Mouse (Mus musculus): ENCODE measurements around the gene Gcnt3. TPM values are rescaled to one million over a fixed set of nuclear protein-coding genes. Genes with fewer than 3 reads are reported as not detected.
A peak's percentile ranks its signal among the peaks of the same experiment; 100 is the strongest.

The Gcnt3 gene
- polyA plus RNA-seq, 1 experiment from 2014 or later: 1.7 TPM

GRCm38 (mm10) chr9:69992841-69993277, 45.0 kb downstream of the Gcnt3 start:
- H3K27ac ChIP-seq (ENCODE audit: low read length): 0 out of 2 replicates have a peak overlapping the region, but pooled peaks have one; percentile 46
- H3K4me3 ChIP-seq (ENCODE audit: low read length): no peak overlapping the region
- no peaks in the 10 kb centered on the region for H3K27me3 ChIP-seq (ENCODE audit: insufficient read depth, low read length)
- 61% methylated on average over 5 of the region's 5 CpGs for WGBS
- H3K9me3 ChIP-seq (ENCODE audit: low read length): no peaks in the 10 kb centered on the region
- H3K4me2 ChIP-seq (replicated peaks; ENCODE audit: low read depth, low read length): no peak overlapping the region
- H3K9ac ChIP-seq (replicated peaks; ENCODE audit: low read length): 0 out of 2 replicates have a peak overlapping the region, but pooled peaks have one; percentile 11
- H3K4me1 ChIP-seq (ENCODE audit: insufficient read depth, low read length): peaks cover 37% of the 10 kb centered on the region
- H3K36me3 ChIP-seq (ENCODE audit: insufficient read depth, low read length): peaks cover 25% of the 10 kb centered on the region
- no peak for ATAC-seq (ENCODE audit: low FRiP score, low TSS enrichment)

DNA sequence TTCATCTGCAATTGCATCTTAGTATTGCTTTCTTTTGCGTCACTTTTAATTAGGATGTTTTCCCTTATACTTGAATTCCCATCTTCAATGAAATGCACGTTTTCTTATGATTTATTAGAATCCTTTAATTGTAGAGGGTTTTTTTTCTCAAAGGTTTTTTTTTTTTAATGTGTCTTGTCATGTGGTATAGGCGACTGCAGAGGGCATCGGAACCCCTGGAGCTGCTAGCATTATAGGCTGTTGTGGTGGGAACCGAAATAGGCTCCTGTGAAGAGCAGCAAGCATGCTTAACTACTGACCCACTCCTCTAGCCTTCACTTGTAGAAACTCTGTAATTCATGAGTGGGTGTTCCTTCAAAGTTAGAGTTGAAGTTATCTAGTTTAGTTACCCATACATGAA, 47.5 kb downstream of the Gcnt3 start:
- 0 out of 2 replicates have a peak, but pooled peaks cover 8% of the 10 kb centered on the region for H3K36me3 ChIP-seq (ENCODE audit: insufficient read depth, low read length)
- no peaks in the 10 kb centered on the region for H3K27me3 ChIP-seq (ENCODE audit: insufficient read depth, low read length)
- no peaks in the 10 kb centered on the region for H3K9me3 ChIP-seq (ENCODE audit: low read length)
- peak overlapping the region; percentile 100 for H3K4me3 ChIP-seq (ENCODE audit: low read length)
- H3K4me1 ChIP-seq (ENCODE audit: insufficient read depth, low read length): peaks cover 37% of the 10 kb centered on the region
- H3K9ac ChIP-seq (replicated peaks; ENCODE audit: low read length): peak overlapping the region; percentile 57
- H3K27ac ChIP-seq (ENCODE audit: low read length): no peak overlapping the region
- 13% methylated on average over 5 of the region's 5 CpGs for WGBS
- ATAC-seq (ENCODE audit: low FRiP score, low TSS enrichment): no peak
- peak overlapping the region; percentile 76 for H3K4me2 ChIP-seq (replicated peaks; ENCODE audit: low read depth, low read length)

GRCm38 (mm10) chr9:69989303-69990121, 48.4 kb downstream of the Gcnt3 start, which contains the start of gene Bnip2:
Bnip2 (plus strand) TSS chr9:69989466.
- H3K9me3 ChIP-seq (ENCODE audit: low read length): no peaks in the 10 kb centered on the region
- peaks cover 37% of the 10 kb centered on the region for H3K4me1 ChIP-seq (ENCODE audit: insufficient read depth, low read length)
- ATAC-seq (ENCODE audit: low FRiP score, low TSS enrichment): peak; percentile 95
- peak within 1 kb of the TSS; percentile 98 for H3K27ac ChIP-seq (ENCODE audit: low read length)
- 0 out of 2 replicates have a peak, but pooled peaks cover 5% of the 10 kb centered on the region for H3K36me3 ChIP-seq (ENCODE audit: insufficient read depth, low read length)
- under 1% methylated on average over 75 of the region's 76 CpGs for WGBS
- peak within 1 kb of the TSS; percentile 99 for H3K9ac ChIP-seq (replicated peaks; ENCODE audit: low read length)
- peak within 1 kb of the TSS; percentile 76 for H3K4me2 ChIP-seq (replicated peaks; ENCODE audit: low read depth, low read length)
- peak within 1 kb of the TSS; percentile 100 for H3K4me3 ChIP-seq (ENCODE audit: low read length)
- no peaks in the 10 kb centered on the region for H3K27me3 ChIP-seq (ENCODE audit: insufficient read depth, low read length)

GRCm38 (mm10) chr9:69988706-69989302, 49.1 kb downstream of the Gcnt3 start:
- Histone ChIP-seq H3K4me1 (ENCODE audit: insufficient read depth, low read length) (peaks cover 37% of the 10 kb centered on the region), H3K36me3 (ENCODE audit: insufficient read depth, low read length) (0 out of 2 replicates have a peak, but pooled peaks cover 4% of the 10 kb centered on the region), H3K27ac (ENCODE audit: low read length) (peak overlapping the region; percentile 98), H3K4me3 (ENCODE audit: low read length) (peak overlapping the region; percentile 100), H3K9ac (replicated peaks; ENCODE audit: low read length) (peak overlapping the region; percentile 99), H3K27me3 (ENCODE audit: insufficient read depth, low read length) (no peaks in the 10 kb centered on the region), H3K9me3 (ENCODE audit: low read length) (no peaks in the 10 kb centered on the region), H3K4me2 (replicated peaks; ENCODE audit: low read depth, low read length) (peak overlapping the region; percentile 76)
- 0 out of 2 replicates have a peak, but pooled peaks have one; percentile 10 for ATAC-seq (ENCODE audit: low FRiP score, low TSS enrichment)
- 39% methylated on average over 16 of the region's 16 CpGs for WGBS

- Histone ChIP-seq H3K27me3 (ENCODE audit: insufficient read depth, low read length) (no peaks in the 10 kb centered on the region), H3K4me3 (ENCODE audit: low read length) (no peak overlapping the region), H3K36me3 (ENCODE audit: insufficient read depth, low read length) (no peaks in the 10 kb centered on the region), H3K27ac (ENCODE audit: low read length) (no peak overlapping the region), H3K9ac (replicated peaks; ENCODE audit: low read length) (no peak overlapping the region), H3K4me1 (ENCODE audit: insufficient read depth, low read length) (peaks cover 26% of the 10 kb centered on the region), H3K9me3 (ENCODE audit: low read length) (no peaks in the 10 kb centered on the region), H3K4me2 (replicated peaks; ENCODE audit: low read depth, low read length) (no peak overlapping the region)
- ATAC-seq (ENCODE audit: low FRiP score, low TSS enrichment): no peak
- 0% methylated on average over 3 of the region's 3 CpGs for WGBS
These were observed 50.3 kb downstream of the Gcnt3 start for GRCm38 (mm10) chr9:69987579-69987978.

DNA sequence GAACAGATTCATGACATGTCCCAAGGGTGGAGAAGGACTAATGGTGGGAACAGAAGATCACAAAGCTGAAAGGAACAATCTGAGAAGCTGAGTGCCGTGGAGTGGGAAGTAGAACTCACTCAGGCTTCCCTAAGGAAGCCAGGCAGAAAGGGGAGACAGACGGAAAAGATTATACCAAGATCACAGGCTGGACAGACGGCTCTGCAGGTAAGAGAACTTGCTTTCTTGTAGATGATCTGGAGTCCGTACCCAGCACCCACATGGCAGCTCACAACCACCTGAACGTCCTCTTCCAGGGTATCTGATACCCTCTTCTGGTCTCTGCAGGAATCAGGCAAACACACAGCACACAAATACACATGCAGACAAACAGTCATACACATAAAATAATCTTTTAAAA, 51.3 kb downstream of the Gcnt3 start:
- H3K27me3 ChIP-seq (ENCODE audit: insufficient read depth, low read length): no peaks in the 10 kb centered on the region
- H3K27ac ChIP-seq (ENCODE audit: low read length): no peak overlapping the region
- no peak overlapping the region for H3K4me3 ChIP-seq (ENCODE audit: low read length)
- no peak for ATAC-seq (ENCODE audit: low FRiP score, low TSS enrichment)
- no peak overlapping the region for H3K4me2 ChIP-seq (replicated peaks; ENCODE audit: low read depth, low read length)
- H3K9ac ChIP-seq (replicated peaks; ENCODE audit: low read length): no peak overlapping the region
- 83% methylated on average over 5 of the region's 5 CpGs for WGBS
- H3K36me3 ChIP-seq (ENCODE audit: insufficient read depth, low read length): no peaks in the 10 kb centered on the region
- peaks cover 16% of the 10 kb centered on the region for H3K4me1 ChIP-seq (ENCODE audit: insufficient read depth, low read length)
- H3K9me3 ChIP-seq (ENCODE audit: low read length): no peaks in the 10 kb centered on the region

- no peaks in the 10 kb centered on the region for H3K27me3 ChIP-seq (ENCODE audit: insufficient read depth, low read length)
- no peak overlapping the region for H3K4me2 ChIP-seq (replicated peaks; ENCODE audit: low read depth, low read length)
- H3K9me3 ChIP-seq (ENCODE audit: low read length): no peaks in the 10 kb centered on the region
- WGBS: 70% methylated on average over 10 of the region's 10 CpGs
- H3K27ac ChIP-seq (ENCODE audit: low read length): no peak overlapping the region
- H3K4me1 ChIP-seq (ENCODE audit: insufficient read depth, low read length): peaks cover 11% of the 10 kb centered on the region
- no peak for ATAC-seq (ENCODE audit: low FRiP score, low TSS enrichment)
- H3K9ac ChIP-seq (replicated peaks; ENCODE audit: low read length): no peak overlapping the region
- H3K36me3 ChIP-seq (ENCODE audit: insufficient read depth, low read length): no peaks in the 10 kb centered on the region
- no peak overlapping the region for H3K4me3 ChIP-seq (ENCODE audit: low read length)
These were observed 51.8 kb downstream of the Gcnt3 start for GRCm38 (mm10) chr9:69986063-69986462.

- Histone ChIP-seq H3K9ac (replicated peaks; ENCODE audit: low read length) (no peak overlapping the region), H3K36me3 (ENCODE audit: insufficient read depth, low read length) (no peaks in the 10 kb centered on the region), H3K4me3 (ENCODE audit: low read length) (no peak overlapping the region), H3K4me1 (ENCODE audit: insufficient read depth, low read length) (peaks cover 6% of the 10 kb centered on the region), H3K9me3 (ENCODE audit: low read length) (no peaks in the 10 kb centered on the region), H3K27ac (ENCODE audit: low read length) (no peak overlapping the region), H3K4me2 (replicated peaks; ENCODE audit: low read depth, low read length) (no peak overlapping the region), H3K27me3 (ENCODE audit: insufficient read depth, low read length) (no peaks in the 10 kb centered on the region)
- no peak for ATAC-seq (ENCODE audit: low FRiP score, low TSS enrichment)
- WGBS: 91% methylated on average over 1 of the region's 1 CpGs
These were observed 52.4 kb downstream of the Gcnt3 start for GRCm38 (mm10) chr9:69985526-69985925.
